Mouse (Mus musculus) bone marrow macrophage, adult 2 months (primary cell): ENCODE measurements around the gene Upk3b.

Experiments
- CTCF ChIP-seq: IDR thresholded peaks from 2 replicates; pipeline ENCODE4 v1.5.1; 2012; ENCODE audit warnings: low read depth, mild to moderate bottlenecking, low read length, moderate library complexity
- POLR2A ChIP-seq: IDR thresholded peaks from 2 replicates; pipeline ENCODE4 v1.6.1; 2012; ENCODE audit warnings: mild to moderate bottlenecking, low read depth, low read length, borderline replicate concordance

GRCm38 (mm10) chr5:136016014-136016876 lies 22.1 kb upstream of the Upk3b start:
- TF ChIP-seq CTCF (no peak), POLR2A (no peak)
